Mouse (Mus musculus) olfactory bulb, adult 2 months (tissue): Measurements from ENCODE around the gene Prss12.

Source experiments
- CTCF ChIP-seq: fragments of 200-500 bp; IDR thresholded peaks from 2 replicates; pipeline ENCODE4 v1.5.1; 2012; ENCODE audit warnings: low read depth, mild to moderate bottlenecking, low read length, moderate library complexity; ENCODE audit not compliant: insufficient read depth
- POLR2A ChIP-seq: fragments of 200-500 bp; IDR thresholded peaks from 2 replicates; pipeline ENCODE4 v1.6.1; 2012; ENCODE audit warnings: mild to moderate bottlenecking, low read depth, low read length, moderate library complexity; ENCODE audit not compliant: insufficient read depth

DNA sequence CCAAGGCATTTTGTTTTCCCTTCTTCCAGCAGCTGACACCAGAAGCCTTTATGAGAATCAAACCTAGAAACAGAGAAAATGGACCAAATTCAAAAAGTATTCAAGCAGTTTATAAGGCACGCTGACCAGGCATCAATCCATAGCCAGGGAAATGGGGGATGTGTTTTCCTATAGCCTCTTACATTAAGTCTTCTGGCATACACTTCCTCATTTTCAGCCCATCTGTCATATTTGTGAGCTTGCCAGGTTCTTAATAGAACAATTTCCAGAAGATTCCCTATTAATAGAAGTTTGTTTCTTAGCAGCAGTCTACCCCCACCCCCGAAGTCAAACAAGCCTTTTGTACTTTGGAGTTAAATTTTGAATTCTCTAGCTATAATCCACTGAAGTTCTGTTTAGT is 84.4 kb downstream of the Prss12 start:
- TF ChIP-seq CTCF (no peak), POLR2A (no peak)
